Mouse (Mus musculus): ENCODE results near the gene Dph1.
A peak's percentile ranks its signal among the peaks of the same experiment; 100 is the strongest.

Dph1 gene

GRCm38 (mm10) chr11:75157037-75157436 lies 34.0 kb downstream of the Dph1 start:
- no peak for DNase-seq

GRCm38 (mm10) chr11:75156416-75156815 lies 34.6 kb downstream of the Dph1 start:
- DNase-seq, result peak in 1 of 2 experiments; percentile 71

GRCm38 (mm10) chr11:75155985-75156384 lies 35.1 kb downstream of the Dph1 start:
- no peak for DNase-seq

- no peak for DNase-seq
These were observed 36.9 kb downstream of the Dph1 start for GRCm38 (mm10) chr11:75154053-75154585.

GRCm38 (mm10) chr11:75152603-75153557 lies 38.2 kb downstream of the Dph1 start:
- DNase-seq, result peak; percentile 76 to 86

GRCm38 (mm10) chr11:75150346-75150745 lies 40.7 kb downstream of the Dph1 start:
- no peak for DNase-seq

- DNase-seq, result peak in 1 of 2 experiments; percentile 49
These were observed 42.6 kb downstream of the Dph1 start for GRCm38 (mm10) chr11:75148332-75149035.

- peak; percentile 60 to 70 for DNase-seq
These were observed 43.2 kb downstream of the Dph1 start for GRCm38 (mm10) chr11:75147846-75148168.

GRCm38 (mm10) chr11:75147106-75147845 lies 43.8 kb downstream of the Dph1 start:
- DNase-seq, result peak in 1 of 2 experiments; percentile 50

GRCm38 (mm10) chr11:75145841-75146240 lies 45.2 kb downstream of the Dph1 start:
- no peak for DNase-seq

GRCm38 (mm10) chr11:75142749-75143148 lies 48.3 kb downstream of the Dph1 start:
- DNase-seq, result no peak

- DNase-seq, result peak in 1 of 2 experiments; percentile 50
These were observed 49.1 kb downstream of the Dph1 start for GRCm38 (mm10) chr11:75141913-75142312.

GRCm38 (mm10) chr11:75141038-75141437 lies 50.0 kb downstream of the Dph1 start:
- no peak for DNase-seq

- peak in 1 of 2 experiments; percentile 53 for DNase-seq
These were observed 50.6 kb downstream of the Dph1 start for GRCm38 (mm10) chr11:75140431-75140830.

- peak; percentile 87 to 92 for DNase-seq
These were observed 51.7 kb downstream of the Dph1 start for GRCm38 (mm10) chr11:75139122-75139963.

GRCm38 (mm10) chr11:75136666-75137398 lies 54.2 kb downstream of the Dph1 start:
- DNase-seq, result peak; percentile 55 to 65

- DNase-seq, result no peak
These were observed 55.7 kb downstream of the Dph1 start for GRCm38 (mm10) chr11:75135358-75135757.

- no peak for DNase-seq
These were observed 56.5 kb downstream of the Dph1 start for GRCm38 (mm10) chr11:75134485-75135068.

- DNase-seq, result peak; percentile 72 to 74
These were observed 57.1 kb downstream of the Dph1 start for GRCm38 (mm10) chr11:75133951-75134350.

GRCm38 (mm10) chr11:75133391-75133790 lies 57.6 kb downstream of the Dph1 start:
- no peak for DNase-seq

GRCm38 (mm10) chr11:75132278-75132677 lies 58.8 kb downstream of the Dph1 start:
- peak; percentile 73 to 86 for DNase-seq
